Mouse (Mus musculus) neural tube, embryonic 12.5 days (tissue): ENCODE data around the gene Slc15a2. TPM values are rescaled to one million over a fixed set of nuclear protein-coding genes. Genes with fewer than 3 reads are reported as not detected.

Experiments used
- ATAC-seq: fragments of 200-750 bp; cut with Nextera tagmentation; 2 replicates; pipeline ENCODE4 v1.8.0; 2017; ENCODE audit warnings: low read depth, mild to moderate bottlenecking, moderate TSS enrichment, moderate library complexity; ENCODE audit not compliant: low FRiP score
- H3K27ac ChIP-seq: fragments of 300-500 bp; sonication (generic); 2 replicates; pipeline ENCODE4 v1.5.1; 2016
- H3K27me3 ChIP-seq: fragments of 300-500 bp; sonication (generic); replicated peaks from 2 replicates; pipeline ENCODE4 v1.6.1; 2016; ENCODE audit warnings: mild to moderate bottlenecking
- H3K36me3 ChIP-seq: fragments of 300-500 bp; sonication (generic); 2 replicates; pipeline ENCODE4 v1.6.1; 2016; ENCODE audit warnings: mild to moderate bottlenecking
- H3K4me1 ChIP-seq: fragments of 300-500 bp; sonication (generic); 2 replicates; pipeline ENCODE4 v1.6.1; 2016
- H3K4me2 ChIP-seq: fragments of 300-500 bp; sonication (generic); replicated peaks from 2 replicates; pipeline ENCODE4 v1.6.1; 2016; ENCODE audit warnings: mild to moderate bottlenecking
- H3K4me3 ChIP-seq: fragments of 300-500 bp; sonication (generic); 2 replicates; pipeline ENCODE4 v1.5.1; 2016
- H3K9ac ChIP-seq: fragments of 300-500 bp; sonication (generic); 2 replicates; pipeline ENCODE4 v1.6.1; 2016; ENCODE audit warnings: mild to moderate bottlenecking
- H3K9me3 ChIP-seq: fragments of 300-500 bp; sonication (generic); 2 replicates; pipeline ENCODE4 v1.6.1; 2016; ENCODE audit warnings: mild to moderate bottlenecking
- WGBS: fragments of 180-500 bp; shearing (Covaris S2); methylation state at CpG from one replicate; pipeline ENCODE4 v1.1.7; 2016; 5-methylcytosine and 5-hydroxymethylcytosine counted together
- polyA plus RNA-seq: library from polyadenylated mRNA; unstranded; fragments of >200 nt; fragmentation: Nextera tagmentation; extraction: Ambion mirVana; gene quantifications from 2 replicates; pipeline ENCODE4 v1.2.1, GENCODE M21; 2016

Slc15a2 gene
- 4.8 and 5.8 TPM in 2 replicates for polyA plus RNA-seq

DNA sequence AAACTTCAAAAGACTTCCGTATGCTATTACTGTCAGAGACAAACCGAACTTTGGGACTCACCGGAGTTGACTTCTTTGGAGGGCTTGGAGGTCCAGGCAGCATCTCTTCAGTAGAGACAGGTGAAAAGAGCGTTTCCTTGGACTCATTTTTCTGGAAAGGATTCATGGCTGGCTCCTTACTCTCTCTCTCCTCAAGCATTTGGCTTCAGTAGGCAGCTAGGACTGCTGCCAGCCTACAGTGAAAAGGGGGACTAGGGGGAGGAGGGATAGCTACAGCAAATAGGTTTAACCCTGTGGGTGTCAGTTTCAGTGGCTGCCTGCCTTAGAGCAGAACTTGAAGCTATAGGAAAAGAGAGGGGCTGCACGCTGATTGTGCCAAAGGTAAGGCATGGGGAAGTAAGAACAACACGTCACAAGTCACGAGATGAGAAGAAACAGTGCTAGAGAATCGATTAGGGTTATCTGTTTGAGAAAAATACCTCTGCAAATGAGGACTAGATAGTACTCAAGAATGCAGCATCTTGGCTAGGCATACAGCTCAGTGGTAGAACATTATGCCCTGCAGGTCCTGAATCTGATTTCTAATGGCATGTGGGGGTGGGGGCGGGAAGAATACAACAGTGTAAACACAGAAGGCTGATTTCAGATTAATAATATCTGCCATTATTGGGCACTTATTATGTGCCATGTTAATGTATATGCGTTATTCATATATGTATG lies at the start of gene Slc15a2:
Gene Slc15a2, minus strand, starts transcription at position 369 of the 720 bp plus-strand sequence.
- Histone ChIP-seq H3K9me3 (no peaks in the 10 kb centered on the region), H3K9ac (no peak within 1 kb of the TSS), H3K36me3 (no peaks in the 10 kb centered on the region), H3K27me3 (no peaks in the 10 kb centered on the region), H3K4me2 (no peak within 1 kb of the TSS), H3K4me3 (no peak within 1 kb of the TSS), H3K4me1 (no peaks in the 10 kb centered on the region), H3K27ac (no peak within 1 kb of the TSS)
- 81% methylated on average over 10 of the region's 10 CpGs for WGBS
- no peak for ATAC-seq

- Histone ChIP-seq H3K9me3 (no peaks in the 10 kb centered on the region), H3K9ac (peak overlapping the region; percentile 84), H3K4me2 (peak overlapping the region; percentile 81), H3K4me1 (peaks cover 8% of the 10 kb centered on the region; the same call in 1 of the 2 replicates), H3K27me3 (no peaks in the 10 kb centered on the region), H3K36me3 (no peaks in the 10 kb centered on the region), H3K27ac (no peak overlapping the region), H3K4me3 (peak overlapping the region; percentile 77)
- ATAC-seq, result peak; percentile 19; the same call in 1 of the 2 replicates
- 7% methylated on average over 11 of the region's 11 CpGs for WGBS
Measured at GRCm38 (mm10) chr16:36828820-36829219, 44.1 kb upstream of the Slc15a2 start.

DNA sequence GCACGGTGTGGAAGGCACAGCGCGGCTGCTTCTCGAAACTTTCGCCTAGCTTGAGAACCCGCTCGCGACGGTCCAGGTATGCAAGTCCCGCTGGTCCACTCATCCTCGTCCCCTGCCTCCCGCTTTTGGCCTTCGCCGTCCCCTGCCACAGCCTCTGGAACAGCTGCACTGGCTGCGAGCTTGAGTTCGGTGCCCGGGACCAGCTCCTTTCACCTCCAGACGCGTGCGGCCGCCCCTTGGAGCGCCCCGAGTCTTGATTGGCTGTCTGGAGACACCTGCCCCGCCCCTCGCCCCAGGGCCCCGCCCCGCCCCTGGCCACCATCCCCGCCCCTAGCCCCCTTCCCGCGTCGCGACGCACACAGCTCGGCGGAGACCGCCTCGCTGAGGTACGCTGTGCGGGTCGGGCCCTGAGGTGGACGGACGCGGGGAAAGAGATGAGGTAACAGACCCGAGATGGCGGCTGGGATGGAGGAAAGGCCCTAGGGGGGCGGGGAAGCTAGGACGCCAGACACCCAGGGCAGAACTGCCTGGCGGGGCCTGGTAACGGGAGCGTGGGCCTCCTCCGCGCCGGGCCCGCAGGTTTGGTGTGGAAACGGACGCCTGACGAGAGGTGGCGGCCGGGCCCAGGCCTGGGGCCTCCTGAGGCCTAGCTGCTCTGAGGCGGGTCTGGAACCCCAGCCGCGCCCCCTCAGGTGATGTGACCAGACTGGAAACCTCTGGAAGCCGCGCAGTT lies 43.5 kb upstream of the Slc15a2 start, which contains the start of gene Iqcb1:
Gene Iqcb1, plus strand, starts transcription at position 332 of the 733 bp plus-strand sequence.
- peak; percentile 99 for ATAC-seq

DNA sequence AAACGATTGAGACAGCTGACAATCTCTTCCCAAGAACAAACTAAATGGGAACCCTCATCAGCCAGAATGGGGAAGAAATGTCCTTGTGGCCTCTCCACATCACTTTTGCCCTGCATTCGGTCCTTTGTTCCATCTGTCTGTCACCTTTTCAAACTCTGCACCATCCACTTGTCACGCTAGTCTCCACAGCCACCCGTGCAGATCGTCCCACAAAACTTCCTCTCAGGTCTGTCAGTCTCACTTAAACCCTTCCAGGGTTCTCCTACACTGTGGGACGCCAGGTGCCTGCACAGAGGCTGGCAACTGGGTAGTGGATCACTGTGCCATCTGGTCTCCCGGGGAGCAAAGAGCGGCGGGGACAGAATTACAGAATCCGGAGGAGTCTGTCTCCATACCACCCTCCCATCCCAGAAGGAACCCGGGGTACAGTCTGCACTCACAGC lies 42.9 kb upstream of the Slc15a2 start:
- peaks cover 8% of the 10 kb centered on the region; the same call in 1 of the 2 replicates for H3K4me1 ChIP-seq
- no peak for ATAC-seq
- peak overlapping the region; percentile 77 for H3K4me3 ChIP-seq
- H3K36me3 ChIP-seq, result no peaks in the 10 kb centered on the region
- H3K4me2 ChIP-seq, result peak overlapping the region; percentile 81
- H3K9me3 ChIP-seq, result no peaks in the 10 kb centered on the region
- peak overlapping the region; percentile 84; the same call in 1 of the 2 replicates for H3K9ac ChIP-seq
- no peaks in the 10 kb centered on the region for H3K27me3 ChIP-seq
- 4% methylated on average over 11 of the region's 11 CpGs for WGBS
- H3K27ac ChIP-seq, result no peak overlapping the region

More for the DNA sequence above, 43.5 kb upstream of the Slc15a2 start, which contains the start of gene Iqcb1:
- H3K4me1 ChIP-seq, result peaks cover 8% of the 10 kb centered on the region; the same call in 1 of the 2 replicates
- H3K36me3 ChIP-seq, result no peaks in the 10 kb centered on the region
- H3K9me3 ChIP-seq, result no peaks in the 10 kb centered on the region
- H3K4me2 ChIP-seq, result peak within 1 kb of the TSS; percentile 81
- H3K27me3 ChIP-seq, result no peaks in the 10 kb centered on the region
- WGBS, result under 1% methylated on average over 59 of the region's 64 CpGs
- peak within 1 kb of the TSS; percentile 84 for H3K9ac ChIP-seq
- H3K27ac ChIP-seq, result peak within 1 kb of the TSS; percentile 43; the same call in 1 of the 2 replicates
- peak within 1 kb of the TSS; percentile 77 for H3K4me3 ChIP-seq

- Histone ChIP-seq H3K4me3 (no peak overlapping the region), H3K27ac (no peak overlapping the region), H3K36me3 (no peaks in the 10 kb centered on the region), H3K9me3 (no peaks in the 10 kb centered on the region), H3K9ac (no peak overlapping the region), H3K4me1 (0 out of 2 replicates have a peak, but pooled peaks cover 3% of the 10 kb centered on the region), H3K27me3 (no peaks in the 10 kb centered on the region), H3K4me2 (no peak overlapping the region)
- WGBS, result 10% methylated on average over 3 of the region's 3 CpGs
- no peak for ATAC-seq
Measured at GRCm38 (mm10) chr16:36821474-36821873, 36.7 kb upstream of the Slc15a2 start.

DNA sequence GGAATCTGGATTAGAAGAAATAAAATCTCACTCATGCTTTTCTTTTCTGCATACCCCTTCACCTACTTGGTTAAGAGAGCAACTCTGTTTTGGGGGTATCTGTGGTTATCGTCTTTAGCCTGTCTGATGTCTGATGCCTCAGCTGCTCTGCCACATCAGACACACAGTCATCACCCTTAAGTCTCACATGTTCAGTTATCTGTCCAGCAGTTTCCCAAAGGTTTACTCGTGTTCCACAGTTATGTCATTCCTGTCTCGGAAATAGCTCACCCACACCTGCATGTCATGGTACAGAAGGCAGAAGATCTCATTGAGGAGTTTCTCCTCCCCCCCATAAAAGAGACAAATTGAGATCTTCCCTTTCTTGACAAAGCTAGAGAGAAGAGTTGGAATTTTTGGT lies 36.0 kb upstream of the Slc15a2 start:
- 0 out of 2 replicates have a peak, but pooled peaks cover 3% of the 10 kb centered on the region for H3K4me1 ChIP-seq
- no peaks in the 10 kb centered on the region for H3K27me3 ChIP-seq
- no peaks in the 10 kb centered on the region for H3K9me3 ChIP-seq
- H3K4me3 ChIP-seq, result no peak overlapping the region
- H3K27ac ChIP-seq, result no peak overlapping the region
- no peaks in the 10 kb centered on the region for H3K36me3 ChIP-seq
- WGBS, result 91% methylated on average over 3 of the region's 3 CpGs
- H3K4me2 ChIP-seq, result no peak overlapping the region
- H3K9ac ChIP-seq, result no peak overlapping the region
- ATAC-seq, result no peak

DNA sequence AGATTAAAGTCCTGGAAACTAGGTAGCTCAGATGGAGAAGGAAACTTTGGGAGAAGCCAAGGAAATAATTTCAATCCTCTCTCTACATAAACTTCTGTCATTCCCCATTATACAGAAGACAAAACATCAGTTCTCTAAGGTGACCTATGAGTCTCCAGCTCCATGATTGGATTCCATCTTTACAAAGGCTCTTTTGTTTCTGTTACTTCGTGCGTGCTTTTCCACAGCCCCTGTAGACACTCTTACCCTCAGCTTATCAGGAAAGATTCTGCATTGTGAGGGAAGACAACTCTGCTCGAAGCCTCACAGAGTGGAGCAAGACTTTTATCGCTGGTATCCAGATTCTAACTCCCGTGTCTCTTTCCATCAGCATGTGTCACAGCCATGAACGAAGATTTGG lies 35.3 kb upstream of the Slc15a2 start:
- Histone ChIP-seq H3K4me2 (no peak overlapping the region), H3K4me3 (no peak overlapping the region), H3K4me1 (0 out of 2 replicates have a peak, but pooled peaks cover 3% of the 10 kb centered on the region), H3K36me3 (no peaks in the 10 kb centered on the region), H3K27ac (no peak overlapping the region), H3K9me3 (no peaks in the 10 kb centered on the region), H3K27me3 (no peaks in the 10 kb centered on the region), H3K9ac (no peak overlapping the region)
- WGBS, result 82% methylated on average over 6 of the region's 6 CpGs
- no peak for ATAC-seq

- Histone ChIP-seq H3K4me3 (no peak overlapping the region), H3K4me2 (no peak overlapping the region), H3K36me3 (no peaks in the 10 kb centered on the region), H3K9ac (no peak overlapping the region), H3K4me1 (0 out of 2 replicates have a peak, but pooled peaks cover 3% of the 10 kb centered on the region), H3K27ac (no peak overlapping the region), H3K27me3 (no peaks in the 10 kb centered on the region), H3K9me3 (no peaks in the 10 kb centered on the region)
- ATAC-seq, result peak; percentile 91
- 22% methylated on average over 7 of the region's 7 CpGs for WGBS
Measured at GRCm38 (mm10) chr16:36817321-36817926, 32.7 kb upstream of the Slc15a2 start.

DNA sequence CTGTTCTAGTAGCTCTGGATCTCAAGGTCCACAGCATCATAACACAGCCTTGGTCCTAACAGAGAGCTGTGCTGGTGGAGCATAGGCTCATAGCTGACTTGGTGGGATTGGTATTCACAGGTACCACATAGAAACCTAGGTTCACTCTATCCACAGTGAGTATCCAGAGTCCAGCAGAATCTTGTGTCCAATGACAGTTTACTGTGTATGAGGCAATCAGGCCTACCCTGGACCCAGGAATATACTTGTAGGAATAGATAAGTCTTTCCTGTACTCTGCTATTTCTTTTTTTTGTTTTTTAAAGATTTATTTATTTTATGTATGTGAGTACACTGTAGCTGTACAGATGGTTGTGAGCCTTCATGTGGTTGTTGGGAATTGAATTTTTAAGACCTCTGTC lies 32.2 kb upstream of the Slc15a2 start:
- ATAC-seq, result 0 out of 2 replicates have a peak, but pooled peaks have one; percentile 23
- H3K4me1 ChIP-seq, result 0 out of 2 replicates have a peak, but pooled peaks cover 3% of the 10 kb centered on the region
- H3K9ac ChIP-seq, result no peak overlapping the region
- no peaks in the 10 kb centered on the region for H3K36me3 ChIP-seq
- no peaks in the 10 kb centered on the region for H3K9me3 ChIP-seq
- no peaks in the 10 kb centered on the region for H3K27me3 ChIP-seq
- no peak overlapping the region for H3K27ac ChIP-seq
- no peak overlapping the region for H3K4me3 ChIP-seq
- no peak overlapping the region for H3K4me2 ChIP-seq

DNA sequence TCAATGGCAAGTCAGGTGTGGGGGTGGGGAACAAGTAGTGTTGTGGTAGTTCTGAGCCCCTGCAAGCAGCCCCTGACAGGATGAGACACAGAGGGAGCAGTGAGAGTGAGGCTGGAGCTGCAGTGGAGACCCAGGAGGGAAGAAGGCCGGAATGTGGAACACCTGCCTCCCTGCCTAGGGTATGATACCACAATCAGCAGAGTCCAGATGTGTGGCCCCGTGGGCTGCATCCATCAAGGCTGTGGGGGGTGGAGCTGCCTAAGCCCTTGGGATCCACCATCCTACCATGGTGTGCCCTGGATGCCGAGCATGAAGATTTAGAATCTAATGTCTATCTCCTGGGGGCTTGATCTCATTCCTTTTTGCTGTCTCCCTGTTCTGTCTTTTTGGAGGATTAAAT lies 28.9 kb upstream of the Slc15a2 start:
- Histone ChIP-seq H3K9ac (no peak overlapping the region), H3K27ac (no peak overlapping the region), H3K4me3 (no peak overlapping the region), H3K9me3 (no peaks in the 10 kb centered on the region), H3K4me2 (no peak overlapping the region), H3K36me3 (no peaks in the 10 kb centered on the region), H3K4me1 (no peaks in the 10 kb centered on the region), H3K27me3 (no peaks in the 10 kb centered on the region)
- no peak for ATAC-seq
- 70% methylated on average over 3 of the region's 3 CpGs for WGBS

DNA sequence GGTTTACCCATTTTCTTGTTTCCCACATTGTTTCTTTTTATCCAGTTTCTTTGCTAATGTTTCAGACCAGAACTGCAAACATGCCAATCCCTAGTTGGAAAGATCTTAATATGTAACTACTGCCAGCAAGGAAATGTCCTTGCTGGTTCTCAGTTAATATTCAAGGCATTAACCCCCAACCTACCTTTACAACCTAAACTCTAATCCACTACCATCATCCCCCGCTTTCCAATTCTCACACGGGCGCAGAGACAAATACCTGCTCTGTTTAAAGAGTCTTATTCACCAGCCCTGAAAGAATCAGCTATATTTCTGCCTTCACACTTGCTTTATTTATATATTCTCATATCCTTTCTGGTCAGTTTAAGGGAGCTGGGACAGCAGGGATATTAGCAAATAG lies 23.9 kb upstream of the Slc15a2 start:
- no peak for ATAC-seq
- no peaks in the 10 kb centered on the region for H3K4me1 ChIP-seq
- no peaks in the 10 kb centered on the region for H3K9me3 ChIP-seq
- no peaks in the 10 kb centered on the region for H3K36me3 ChIP-seq
- no peaks in the 10 kb centered on the region for H3K27me3 ChIP-seq
- no peak overlapping the region for H3K9ac ChIP-seq
- no peak overlapping the region for H3K27ac ChIP-seq
- no peak overlapping the region for H3K4me2 ChIP-seq
- H3K4me3 ChIP-seq, result no peak overlapping the region
- 87% methylated on average over 3 of the region's 3 CpGs for WGBS

DNA sequence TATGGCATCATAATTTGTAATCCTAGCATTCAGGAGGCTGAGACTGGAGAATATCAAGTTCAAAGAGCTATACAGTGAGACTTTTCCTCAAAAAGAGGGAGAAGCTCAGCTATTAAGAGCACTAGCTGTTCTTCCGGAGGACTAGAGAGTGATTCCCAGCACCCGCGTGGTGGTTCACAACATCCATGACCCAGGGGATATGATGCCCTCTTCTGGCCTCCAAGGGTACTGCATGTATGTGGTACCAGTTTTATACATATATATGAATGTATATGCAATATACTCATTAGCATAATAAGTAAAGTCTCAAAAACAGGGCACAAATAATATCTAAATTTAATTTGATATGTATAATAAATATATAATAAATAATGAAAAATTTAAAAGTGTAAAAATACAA lies 17.6 kb upstream of the Slc15a2 start:
- no peaks in the 10 kb centered on the region for H3K36me3 ChIP-seq
- H3K4me1 ChIP-seq, result no peaks in the 10 kb centered on the region
- H3K9me3 ChIP-seq, result peaks cover 3% of the 10 kb centered on the region
- no peak overlapping the region for H3K4me3 ChIP-seq
- ATAC-seq, result no peak
- no peak overlapping the region for H3K9ac ChIP-seq
- 87% methylated on average over 3 of the region's 3 CpGs for WGBS
- H3K4me2 ChIP-seq, result no peak overlapping the region
- H3K27ac ChIP-seq, result no peak overlapping the region
- H3K27me3 ChIP-seq, result no peaks in the 10 kb centered on the region
